Mouse (Mus musculus) layer of hippocampus, adult 2 months (tissue): ENCODE data around the gene Cgref1. TPM values are rescaled to one million over a fixed set of nuclear protein-coding genes. Genes with fewer than 3 reads are reported as not detected.
A peak's percentile ranks its signal among the peaks of the same experiment; 100 is the strongest.

Experiments
- DNase-seq, 2 experiments: peaks; one replicate each; pipeline ENCODE4 v3.0.0; 2022; ENCODE audit warnings: low spot score in 2 of 2
- H3K27ac ChIP-seq: fragments of 200-600 bp; 2 replicates; pipeline ENCODE4 v1.8.1; 2022
- H3K4me3 ChIP-seq: fragments of 200-600 bp; 2 replicates; pipeline ENCODE4 v1.8.1; 2022; ENCODE audit warnings: mild to moderate bottlenecking
- CTCF ChIP-seq: fragments of 200-600 bp; conservative IDR thresholded peaks from 2 replicates; pipeline ENCODE4 v1.8.1; 2022; ENCODE audit warnings: antibody characterized with exemption, mild to moderate bottlenecking, moderate library complexity
- total RNA-seq, 2 experiments: library from RNA; stranded (reverse); gene quantifications; 2 replicates each; pipeline ENCODE4 v1.2.3; 2021

Gene Cgref1
- total RNA-seq, 2 experiments from 2014 or later = 15.5 to 16.7 TPM

- DNase-seq = no peak
- no peak overlapping the region for H3K4me3 ChIP-seq
- TF ChIP-seq CTCF = peak; percentile 69
- no peak overlapping the region for H3K27ac ChIP-seq
Observed at GRCm38 (mm10) chr5:30943004-30943403, 2.4 kb downstream of the Cgref1 start.

- H3K27ac ChIP-seq = no peak overlapping the region
- H3K4me3 ChIP-seq = no peak overlapping the region
- no peak for DNase-seq
- peak; percentile 65 for TF ChIP-seq CTCF
Observed at GRCm38 (mm10) chr5:30934725-30935461, 10.5 kb downstream of the Cgref1 start.

- no peak overlapping the region for H3K27ac ChIP-seq
- no peak for DNase-seq
- no peak for TF ChIP-seq CTCF
- H3K4me3 ChIP-seq = no peak overlapping the region
Observed at GRCm38 (mm10) chr5:30933705-30934104, 11.7 kb downstream of the Cgref1 start.

GRCm38 (mm10) chr5:30931378-30931777 lies 14.0 kb downstream of the Cgref1 start:
- Histone ChIP-seq H3K4me3 (no peak overlapping the region), H3K27ac (no peak overlapping the region)
- TF ChIP-seq CTCF = no peak
- DNase-seq = no peak

GRCm38 (mm10) chr5:30930846-30931245 lies 14.5 kb downstream of the Cgref1 start:
- Histone ChIP-seq H3K27ac (no peak overlapping the region), H3K4me3 (no peak overlapping the region)
- no peak for DNase-seq
- no peak for TF ChIP-seq CTCF

GRCm38 (mm10) chr5:30930121-30930520 lies 15.3 kb downstream of the Cgref1 start:
- TF ChIP-seq CTCF = peak; percentile 91
- H3K27ac ChIP-seq = no peak overlapping the region
- peak; percentile 69 to 86 for DNase-seq
- H3K4me3 ChIP-seq = no peak overlapping the region

GRCm38 (mm10) chr5:30927945-30928529 lies 17.4 kb downstream of the Cgref1 start:
- DNase-seq = peak; percentile 58 to 78
- TF ChIP-seq CTCF = no peak
- no peak overlapping the region; the same call in 1 of the 2 replicates for H3K4me3 ChIP-seq
- H3K27ac ChIP-seq = peak overlapping the region; percentile 74

GRCm38 (mm10) chr5:30926073-30926472 lies 19.3 kb downstream of the Cgref1 start:
- Histone ChIP-seq H3K27ac (no peak overlapping the region), H3K4me3 (no peak overlapping the region)
- no peak for DNase-seq
- TF ChIP-seq CTCF = no peak

GRCm38 (mm10) chr5:30925217-30925616 lies 20.2 kb downstream of the Cgref1 start:
- Histone ChIP-seq H3K27ac (no peak overlapping the region), H3K4me3 (no peak overlapping the region)
- no peak for TF ChIP-seq CTCF
- DNase-seq = no peak

GRCm38 (mm10) chr5:30924614-30925013 lies 20.8 kb downstream of the Cgref1 start:
- TF ChIP-seq CTCF = no peak
- H3K4me3 ChIP-seq = no peak overlapping the region
- no peak for DNase-seq
- H3K27ac ChIP-seq = no peak overlapping the region

GRCm38 (mm10) chr5:30923119-30923518 lies 22.3 kb downstream of the Cgref1 start:
- H3K4me3 ChIP-seq = no peak overlapping the region
- no peak for TF ChIP-seq CTCF
- H3K27ac ChIP-seq = no peak overlapping the region
- DNase-seq = no peak

- no peak for DNase-seq
Observed at GRCm38 (mm10) chr5:30922581-30923041, 22.8 kb downstream of the Cgref1 start.

GRCm38 (mm10) chr5:30921256-30922033 lies 23.9 kb downstream of the Cgref1 start, which contains the start of gene Khk:
Gene Khk, plus strand, starts transcription at chr5:30921431.
- DNase-seq = peak; percentile 73 to 92
- peak; percentile 87 for TF ChIP-seq CTCF
- Histone ChIP-seq H3K4me3 (peak within 1 kb of the TSS; percentile 88), H3K27ac (peak within 1 kb of the TSS; percentile 85)

More at GRCm38 (mm10) chr5:30922581-30923041, 22.8 kb downstream of the Cgref1 start:
- peak overlapping the region; percentile 88; the same call in 1 of the 2 replicates for H3K4me3 ChIP-seq
- H3K27ac ChIP-seq = no peak overlapping the region
- TF ChIP-seq CTCF = no peak
